Mouse (Mus musculus): ENCODE results near the gene Endou. TPM values are rescaled to one million over a fixed set of nuclear protein-coding genes. Genes with fewer than 3 reads are reported as not detected.
A peak's percentile ranks its signal among the peaks of the same experiment; 100 is the strongest.

The Endou gene
- polyA plus RNA-seq, 1 experiment from 2014 or later: 0.19 TPM

- H3K4me1 ChIP-seq (ENCODE audit: control insufficient read depth in 2 of 2, insufficient read depth in 2 of 2, low read length in 2 of 2): peaks cover 29 to 33% of the 10 kb centered on the region in 2 experiments
- H3K9ac ChIP-seq (ENCODE audit: low read length): peak overlapping the region; percentile 54
- H3K27ac ChIP-seq (replicated peaks in 1 of 2; ENCODE audit: control insufficient read depth in 1 of 2, insufficient read depth in 1 of 2, low read depth in 2 of 2, low read length in 2 of 2): peak overlapping the region; percentile 80 to 90
- H3K27me3 ChIP-seq (ENCODE audit: control insufficient read depth, insufficient read depth, low read length): no peaks in the 10 kb centered on the region
- H3K4me2 ChIP-seq (ENCODE audit: low read length): peak overlapping the region; percentile 45
- 3% methylated on average over 5 of the region's 5 CpGs for WGBS
- H3K4me3 ChIP-seq (ENCODE audit: control insufficient read depth in 1 of 2, insufficient read depth in 1 of 2, low read depth in 1 of 2, low read length in 2 of 2): no peak overlapping the region
- no peaks in the 10 kb centered on the region for H3K36me3 ChIP-seq (ENCODE audit: control insufficient read depth, insufficient read depth, low read length)
- ATAC-seq (ENCODE audit: insufficient number of reproducible peaks, insufficient read depth, low FRiP score, low read depth): peak; percentile 85
- H3K9me3 ChIP-seq (ENCODE audit: control insufficient read depth, low read length): no peaks in the 10 kb centered on the region
Observed at GRCm38 (mm10) chr15:97773108-97773507, 42.0 kb upstream of the Endou start.

GRCm38 (mm10) chr15:97770280-97770679 is 39.1 kb upstream of the Endou start:
- Histone ChIP-seq H3K4me2 (ENCODE audit: low read length) (no peak overlapping the region), H3K27ac (replicated peaks in 1 of 2; ENCODE audit: control insufficient read depth in 1 of 2, insufficient read depth in 1 of 2, low read depth in 2 of 2, low read length in 2 of 2) (no peak overlapping the region), H3K27me3 (ENCODE audit: control insufficient read depth, insufficient read depth, low read length) (no peaks in the 10 kb centered on the region), H3K36me3 (ENCODE audit: control insufficient read depth, insufficient read depth, low read length) (no peaks in the 10 kb centered on the region), H3K4me3 (ENCODE audit: control insufficient read depth in 1 of 2, insufficient read depth in 1 of 2, low read depth in 1 of 2, low read length in 2 of 2) (no peak overlapping the region), H3K4me1 (ENCODE audit: control insufficient read depth in 2 of 2, insufficient read depth in 2 of 2, low read length in 2 of 2) (peaks cover 39 to 48% of the 10 kb centered on the region in 2 experiments), H3K9ac (ENCODE audit: low read length) (no peak overlapping the region), H3K9me3 (ENCODE audit: control insufficient read depth, low read length) (no peaks in the 10 kb centered on the region)
- ATAC-seq (ENCODE audit: insufficient number of reproducible peaks, insufficient read depth, low FRiP score, low read depth): no peak
- WGBS: 85% methylated on average over 8 of the region's 8 CpGs

GRCm38 (mm10) chr15:97768192-97768591 is 37.1 kb upstream of the Endou start:
- Histone ChIP-seq H3K27me3 (ENCODE audit: control insufficient read depth, insufficient read depth, low read length) (no peaks in the 10 kb centered on the region), H3K4me1 (ENCODE audit: control insufficient read depth in 2 of 2, insufficient read depth in 2 of 2, low read length in 2 of 2) (peaks cover 30 to 42% of the 10 kb centered on the region in 2 experiments), H3K36me3 (ENCODE audit: control insufficient read depth, insufficient read depth, low read length) (no peaks in the 10 kb centered on the region), H3K9ac (ENCODE audit: low read length) (peak overlapping the region; percentile 81), H3K9me3 (ENCODE audit: control insufficient read depth, low read length) (no peaks in the 10 kb centered on the region), H3K4me3 (ENCODE audit: control insufficient read depth in 1 of 2, insufficient read depth in 1 of 2, low read depth in 1 of 2, low read length in 2 of 2) (peak overlapping the region; percentile 50 to 57), H3K27ac (replicated peaks in 1 of 2; ENCODE audit: control insufficient read depth in 1 of 2, insufficient read depth in 1 of 2, low read depth in 2 of 2, low read length in 2 of 2) (peak overlapping the region; percentile 80 to 82), H3K4me2 (ENCODE audit: low read length) (peak overlapping the region; percentile 95)
- ATAC-seq (ENCODE audit: insufficient number of reproducible peaks, insufficient read depth, low FRiP score, low read depth): peak; percentile 0; the same call in 1 of the 2 replicates
- WGBS: 3% methylated on average over 18 of the region's 18 CpGs

- WGBS: under 1% methylated on average over 44 of the region's 44 CpGs
- no peaks in the 10 kb centered on the region for H3K9me3 ChIP-seq (ENCODE audit: control insufficient read depth, low read length)
- peaks cover 27 to 40% of the 10 kb centered on the region in 2 experiments for H3K4me1 ChIP-seq (ENCODE audit: control insufficient read depth in 2 of 2, insufficient read depth in 2 of 2, low read length in 2 of 2)
- ATAC-seq (ENCODE audit: insufficient number of reproducible peaks, insufficient read depth, low FRiP score, low read depth): peak; percentile 86
- H3K4me2 ChIP-seq (ENCODE audit: low read length): peak within 1 kb of the TSS; percentile 95
- H3K36me3 ChIP-seq (ENCODE audit: control insufficient read depth, insufficient read depth, low read length): no peaks in the 10 kb centered on the region
- peak within 1 kb of the TSS; percentile 50 to 57 for H3K4me3 ChIP-seq (ENCODE audit: control insufficient read depth in 1 of 2, insufficient read depth in 1 of 2, low read depth in 1 of 2, low read length in 2 of 2)
- H3K9ac ChIP-seq (ENCODE audit: low read length): peak within 1 kb of the TSS; percentile 81
- H3K27me3 ChIP-seq (ENCODE audit: control insufficient read depth, insufficient read depth, low read length): no peaks in the 10 kb centered on the region
- peak within 1 kb of the TSS; percentile 80 to 82 for H3K27ac ChIP-seq (replicated peaks in 1 of 2; ENCODE audit: control insufficient read depth in 1 of 2, insufficient read depth in 1 of 2, low read depth in 2 of 2, low read length in 2 of 2)
Observed at GRCm38 (mm10) chr15:97767280-97768186, 36.4 kb upstream of the Endou start, which contains the start of gene Rapgef3. TSS of gene Rapgef3 (minus strand) at chr15:97767972.

DNA sequence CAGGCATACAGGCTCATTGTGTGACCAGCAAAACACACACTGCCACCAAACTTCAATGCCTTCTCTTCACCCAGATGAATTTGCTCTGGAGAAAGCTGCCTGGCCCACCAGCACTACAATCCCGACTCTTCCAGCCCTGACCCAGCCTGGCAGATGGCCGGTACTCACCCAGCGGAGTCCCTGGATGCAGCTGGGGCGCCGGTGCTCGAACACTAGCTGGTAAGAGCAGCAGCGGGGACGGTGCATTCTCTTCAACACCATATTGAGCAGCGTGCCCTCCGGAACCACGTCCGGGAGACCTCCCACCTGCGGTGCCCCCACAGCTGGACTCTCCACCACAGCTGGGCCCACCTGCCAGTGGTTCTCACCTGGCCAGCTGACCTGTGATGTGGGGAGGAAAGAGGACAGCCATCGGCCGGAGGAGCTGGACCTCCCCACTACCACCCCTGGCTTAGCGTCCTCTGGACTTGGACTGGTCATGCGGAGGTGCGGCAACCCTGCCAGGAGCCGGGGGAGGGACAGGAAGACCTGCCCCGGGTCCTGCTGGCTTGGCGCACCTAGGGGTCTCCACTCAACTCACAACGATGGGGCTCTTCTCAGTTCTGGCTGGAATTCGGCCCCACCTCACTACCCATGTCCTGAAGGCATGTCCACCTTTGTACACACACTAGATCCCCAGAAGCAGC is 35.6 kb upstream of the Endou start:
- Histone ChIP-seq H3K4me2 (ENCODE audit: low read length) (peak overlapping the region; percentile 95), H3K9ac (ENCODE audit: low read length) (peak overlapping the region; percentile 81), H3K4me1 (ENCODE audit: control insufficient read depth in 2 of 2, insufficient read depth in 2 of 2, low read length in 2 of 2) (peaks cover 24 to 34% of the 10 kb centered on the region in 2 experiments), H3K27ac (replicated peaks in 1 of 2; ENCODE audit: control insufficient read depth in 1 of 2, insufficient read depth in 1 of 2, low read depth in 2 of 2, low read length in 2 of 2) (peak overlapping the region; percentile 66 to 80), H3K27me3 (ENCODE audit: control insufficient read depth, insufficient read depth, low read length) (no peaks in the 10 kb centered on the region), H3K4me3 (ENCODE audit: control insufficient read depth in 1 of 2, insufficient read depth in 1 of 2, low read depth in 1 of 2, low read length in 2 of 2) (peak overlapping the region; percentile 50 to 57), H3K9me3 (ENCODE audit: control insufficient read depth, low read length) (no peaks in the 10 kb centered on the region), H3K36me3 (ENCODE audit: control insufficient read depth, insufficient read depth, low read length) (no peaks in the 10 kb centered on the region)
- 11% methylated on average over 23 of the region's 23 CpGs for WGBS
- no peak for ATAC-seq (ENCODE audit: insufficient number of reproducible peaks, insufficient read depth, low FRiP score, low read depth)

- no peak for ATAC-seq (ENCODE audit: insufficient number of reproducible peaks, insufficient read depth, low FRiP score, low read depth)
- WGBS: 24% methylated on average over 8 of the region's 8 CpGs
- H3K27me3 ChIP-seq (ENCODE audit: control insufficient read depth, insufficient read depth, low read length): no peaks in the 10 kb centered on the region
- peak overlapping the region; percentile 81 for H3K9ac ChIP-seq (ENCODE audit: low read length)
- H3K4me1 ChIP-seq (ENCODE audit: control insufficient read depth in 2 of 2, insufficient read depth in 2 of 2, low read length in 2 of 2): peaks cover 20 to 34% of the 10 kb centered on the region in 2 experiments
- no peaks in the 10 kb centered on the region for H3K36me3 ChIP-seq (ENCODE audit: control insufficient read depth, insufficient read depth, low read length)
- H3K27ac ChIP-seq (replicated peaks in 1 of 2; ENCODE audit: control insufficient read depth in 1 of 2, insufficient read depth in 1 of 2, low read depth in 2 of 2, low read length in 2 of 2): peak overlapping the region; percentile 24 to 42; a peak in 2 of 4 replicates
- H3K4me2 ChIP-seq (ENCODE audit: low read length): peak overlapping the region; percentile 95
- H3K4me3 ChIP-seq (ENCODE audit: control insufficient read depth in 1 of 2, insufficient read depth in 1 of 2, low read depth in 1 of 2, low read length in 2 of 2): peak overlapping the region; percentile 50 to 57
- no peaks in the 10 kb centered on the region for H3K9me3 ChIP-seq (ENCODE audit: control insufficient read depth, low read length)
Observed at GRCm38 (mm10) chr15:97766194-97766593, 35.1 kb upstream of the Endou start.

DNA sequence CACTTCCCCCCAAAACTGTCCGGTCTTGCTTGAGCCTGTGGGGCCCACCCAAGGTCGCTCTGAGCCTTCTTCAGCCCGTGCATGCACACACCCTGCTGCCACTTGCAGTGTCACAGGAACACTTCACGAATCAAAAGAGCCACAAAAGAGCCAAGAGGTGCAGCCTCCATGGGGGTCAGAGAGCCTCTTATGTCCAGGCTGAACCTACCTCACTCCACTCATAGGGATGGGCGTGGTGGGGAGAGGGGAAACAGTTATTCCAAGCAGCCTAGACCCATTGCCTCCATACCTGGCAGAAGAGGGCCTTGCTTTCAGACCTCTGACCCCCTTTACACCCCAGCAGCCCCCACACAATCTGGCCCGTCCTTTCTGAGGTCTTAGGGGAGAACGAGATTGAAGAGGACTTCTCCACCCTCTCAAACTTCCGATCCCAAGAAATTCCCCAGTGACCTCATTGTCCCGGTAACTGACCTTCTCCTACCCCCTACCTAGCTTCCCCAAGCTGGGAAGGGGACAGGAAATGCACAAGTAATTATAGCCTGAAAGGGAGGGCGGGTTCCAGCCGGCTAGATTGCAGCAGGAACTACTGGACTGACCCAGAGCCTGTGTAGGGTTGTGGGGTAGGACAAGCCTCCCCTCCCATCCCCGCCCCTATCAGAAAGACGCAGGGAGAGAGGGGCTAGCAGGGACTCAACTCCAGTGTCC is 34.1 kb upstream of the Endou start:
- WGBS: 42% methylated on average over 13 of the region's 13 CpGs
- no peaks in the 10 kb centered on the region for H3K9me3 ChIP-seq (ENCODE audit: control insufficient read depth, low read length)
- H3K36me3 ChIP-seq (ENCODE audit: control insufficient read depth, insufficient read depth, low read length): peaks cover 3% of the 10 kb centered on the region; the same call in 1 of the 2 replicates
- no peaks in the 10 kb centered on the region for H3K27me3 ChIP-seq (ENCODE audit: control insufficient read depth, insufficient read depth, low read length)
- ATAC-seq (ENCODE audit: insufficient number of reproducible peaks, insufficient read depth, low FRiP score, low read depth): no peak
- H3K4me1 ChIP-seq (ENCODE audit: control insufficient read depth in 2 of 2, insufficient read depth in 2 of 2, low read length in 2 of 2): peaks cover 20 to 34% of the 10 kb centered on the region in 2 experiments
- peak overlapping the region; percentile 50 to 57; a peak in 3 of 4 replicates for H3K4me3 ChIP-seq (ENCODE audit: control insufficient read depth in 1 of 2, insufficient read depth in 1 of 2, low read depth in 1 of 2, low read length in 2 of 2)
- H3K9ac ChIP-seq (ENCODE audit: low read length): peak overlapping the region; percentile 17; the same call in 1 of the 2 replicates
- no peak overlapping the region for H3K27ac ChIP-seq (replicated peaks in 1 of 2; ENCODE audit: control insufficient read depth in 1 of 2, insufficient read depth in 1 of 2, low read depth in 2 of 2, low read length in 2 of 2)
- peak overlapping the region; percentile 95 for H3K4me2 ChIP-seq (ENCODE audit: low read length)
